Mouse (Mus musculus) cortical plate, adult 2 months (tissue): ENCODE measurements around the gene Fkrp.

Source experiments
- CTCF ChIP-seq: fragments of 200-500 bp; IDR thresholded peaks from 2 replicates; pipeline ENCODE4 v1.5.1; 2011; ENCODE audit warnings: mild to moderate bottlenecking, control low read depth, low read length; ENCODE audit not compliant: insufficient read depth; ENCODE audit errors: extremely low read depth
- POLR2A ChIP-seq: fragments of 200-500 bp; IDR thresholded peaks from 2 replicates; pipeline ENCODE4 v1.6.1; 2011; ENCODE audit warnings: mild to moderate bottlenecking, low read length, control low read depth; ENCODE audit not compliant: insufficient read depth; ENCODE audit errors: extremely low read depth

DNA sequence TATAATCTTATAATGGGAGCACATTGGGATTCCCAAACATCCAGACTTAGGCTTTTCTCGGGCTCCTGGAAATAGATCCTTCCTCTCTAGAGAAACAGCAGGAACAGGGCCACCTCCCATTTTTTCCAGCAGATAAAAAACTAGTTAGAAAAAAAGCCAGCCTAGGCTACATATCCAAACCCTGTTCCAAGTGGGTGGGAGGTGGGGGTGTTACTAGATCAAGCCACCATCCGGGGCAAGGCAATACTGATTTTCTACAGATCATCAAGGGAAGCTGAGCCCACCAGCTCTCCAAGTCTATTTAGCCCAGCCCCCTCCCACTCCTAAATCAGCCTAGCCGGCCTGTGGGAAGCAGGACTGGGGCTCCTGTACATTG lies 28.2 kb upstream of the Fkrp start:
- no peak for TF ChIP-seq CTCF
- no peak for TF ChIP-seq POLR2A
